ENCODE assay signal across 35 mouse cellular contexts in genomic region chr6:73140836-73141235, GRCm38 (mm10).
"Had no signal": no experiment of that assay in that cellular context is flagged by ENCODE, and none has a peak within 500 bp of the region (broad histone marks: within the 10 kb centered on the region; RNA-seq: fewer than 3 reads in every experiment).

No protein-coding gene starts in this region.

- H3K36me3 ChIP-seq: heart, embryonic 12.5 days; heart, embryonic 13.5 days; heart, embryonic 15.5 days; hindbrain, embryonic 10.5 days; hindbrain, embryonic 12.5 days; hindbrain, embryonic 13.5 days; hindbrain, embryonic 15.5 days; intestine, embryonic 15.5 days; kidney, embryonic 15.5 days had no signal

- H3K4me1 ChIP-seq: heart, embryonic 13.5 days; heart, embryonic 15.5 days; hindbrain, embryonic 10.5 days; hindbrain, embryonic 12.5 days; hindbrain, embryonic 15.5 days; intestine, embryonic 15.5 days; kidney, embryonic 15.5 days had no signal

- ATAC-seq: hindbrain, embryonic 16.5 days; hindbrain, postnatal 0 days; inflammation-experienced regulatory T-cells, adult 6 months; intestine, embryonic 15.5 days; intestine, embryonic 16.5 days; intestine, postnatal 0 days had no signal

- H3K27me3 ChIP-seq: heart, embryonic 12.5 days; heart, embryonic 13.5 days; heart, embryonic 15.5 days; hindbrain, embryonic 12.5 days; hindbrain, embryonic 13.5 days; hindbrain, embryonic 15.5 days; intestine, embryonic 15.5 days; kidney, embryonic 15.5 days had no signal

- H3K27ac ChIP-seq: heart, embryonic 13.5 days; heart, embryonic 15.5 days; hindbrain, embryonic 10.5 days; hindbrain, embryonic 12.5 days; hindbrain, embryonic 13.5 days; hindbrain, embryonic 14.5 days; hindbrain, embryonic 15.5 days; hindbrain, postnatal 0 days; intestine, embryonic 15.5 days; kidney, embryonic 15.5 days; kidney, postnatal 0 days; layer of hippocampus, adult 2 months; left cerebral cortex, adult 2 months had no signal

- H3K4me3 ChIP-seq: heart, embryonic 12.5 days; heart, embryonic 13.5 days; heart, embryonic 15.5 days; hindbrain, embryonic 10.5 days; hindbrain, embryonic 12.5 days; hindbrain, embryonic 13.5 days; hindbrain, embryonic 15.5 days; intestine, embryonic 15.5 days; kidney, embryonic 15.5 days; layer of hippocampus, adult 2 months; left cerebral cortex, adult 2 months had no signal

- H3K4me2 ChIP-seq: heart, embryonic 11.5 days; heart, embryonic 12.5 days; heart, embryonic 13.5 days; heart, embryonic 15.5 days; hindbrain, embryonic 12.5 days; hindbrain, embryonic 13.5 days; hindbrain, embryonic 14.5 days; hindbrain, embryonic 15.5 days; intestine, embryonic 15.5 days; kidney, embryonic 15.5 days had no signal

- H3K9ac ChIP-seq: heart, embryonic 12.5 days; heart, embryonic 13.5 days; heart, embryonic 15.5 days; hindbrain, embryonic 12.5 days; hindbrain, embryonic 13.5 days; hindbrain, embryonic 14.5 days; hindbrain, embryonic 15.5 days; intestine, embryonic 15.5 days; kidney, embryonic 15.5 days had no signal

- DNase-seq: heart, postnatal 10 days; heart, postnatal 14 days; heart, postnatal 36 days; heart, postnatal 4 days; kidney, adult 11 months; kidney, adult 18-20 months; kidney, adult 2 months; kidney, adult 8-10 months; kidney, adult 9 months; kidney, postnatal 10 days; kidney, postnatal 14 days; kidney, postnatal 25 days; kidney, postnatal 36 days; kidney, postnatal 4 days; layer of hippocampus, adult 9-11 months; layer of hippocampus, postnatal 36 days had no signal

- H3K9me3 ChIP-seq: heart, embryonic 15.5 days; hindbrain, embryonic 10.5 days; hindbrain, embryonic 12.5 days; hindbrain, embryonic 13.5 days; hindbrain, embryonic 15.5 days; intestine, embryonic 15.5 days; kidney, embryonic 15.5 days had no signal
